Mouse (Mus musculus) granulocyte monocyte progenitor cell, adult 5-6 weeks (primary cell): ENCODE results near the gene Rpl13. TPM values are rescaled to one million over a fixed set of nuclear protein-coding genes. Genes with fewer than 3 reads are reported as not detected.

Experiments used
- ATAC-seq: replicated peaks from 2 replicates; pipeline ENCODE4 v1.8.0; 2016; ENCODE audit warnings: mild to moderate bottlenecking, moderate TSS enrichment, inconsistent platforms; ENCODE audit not compliant: poor library complexity, severe bottlenecking
- total RNA-seq, 2 experiments: library from RNA; stranded (forward) in 1 of 2; stranded (reverse) in 1 of 2; fragments of 200-712, 200-1000 nt in 1 of 2; fragments of >200 nt in 1 of 2; fragmentation: Nextera tagmentation in 1 of 2; gene quantifications; 2 replicates each; pipeline ENCODE4 v1.2.3; 2014 to 2017

Rpl13 gene
- total RNA-seq, 2 experiments from 2014 or later, result 1,716 to 2,167 TPM

DNA sequence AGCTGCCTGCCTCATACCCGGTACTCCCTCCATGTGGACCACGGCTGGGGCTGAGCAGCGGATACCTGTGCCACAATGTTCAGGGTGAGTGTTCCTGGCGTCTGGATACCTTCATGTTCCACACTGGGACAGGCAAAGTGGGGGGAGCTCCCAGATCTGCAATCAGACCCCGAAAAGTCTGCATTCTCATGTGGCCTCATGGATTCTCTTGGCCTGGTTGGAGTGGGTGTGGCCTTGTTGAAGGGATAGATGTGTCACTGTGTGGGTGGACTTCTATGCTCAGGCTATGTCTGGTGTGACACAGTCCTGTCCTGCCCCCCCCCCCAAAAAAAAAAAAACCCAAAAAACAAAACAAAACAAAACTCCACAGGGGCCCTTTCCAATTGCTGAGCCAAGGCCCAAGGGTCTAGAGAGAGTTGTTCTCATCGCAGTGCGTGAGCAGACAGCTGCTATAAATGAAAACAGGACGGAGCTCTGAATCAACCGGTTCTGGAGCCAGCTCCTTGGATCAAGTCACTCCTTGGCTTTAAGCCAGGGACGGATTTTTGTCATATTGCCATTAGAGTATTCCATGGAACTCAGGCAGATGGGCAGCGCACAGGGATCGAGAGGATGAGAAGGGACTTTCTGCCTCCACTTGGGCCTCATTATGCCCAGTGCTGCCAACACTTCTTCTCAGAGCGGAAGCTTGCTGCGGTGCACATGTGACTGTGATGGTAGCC, 39.8 kb downstream of the Rpl13 start:
- ATAC-seq, result no peak

DNA sequence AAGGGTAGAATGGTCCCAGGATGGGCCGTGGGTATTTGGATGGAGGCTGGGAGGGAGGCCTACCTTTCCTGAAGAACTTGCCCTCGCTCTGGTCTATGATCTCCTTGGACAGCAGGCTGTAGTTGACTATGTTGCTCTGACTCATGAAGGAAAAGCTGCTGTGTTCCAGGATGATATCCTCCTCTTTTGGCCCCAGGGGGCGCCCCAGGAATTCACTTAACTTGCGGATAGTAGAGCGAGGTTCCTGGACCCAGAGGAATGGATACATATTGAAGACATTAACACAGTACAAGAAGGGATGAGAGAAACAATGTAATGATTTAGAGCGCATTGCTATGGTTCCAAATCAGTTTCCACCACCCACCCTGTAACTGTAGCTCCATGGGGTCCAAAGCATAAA, 43.1 kb downstream of the Rpl13 start:
- no peak for ATAC-seq

DNA sequence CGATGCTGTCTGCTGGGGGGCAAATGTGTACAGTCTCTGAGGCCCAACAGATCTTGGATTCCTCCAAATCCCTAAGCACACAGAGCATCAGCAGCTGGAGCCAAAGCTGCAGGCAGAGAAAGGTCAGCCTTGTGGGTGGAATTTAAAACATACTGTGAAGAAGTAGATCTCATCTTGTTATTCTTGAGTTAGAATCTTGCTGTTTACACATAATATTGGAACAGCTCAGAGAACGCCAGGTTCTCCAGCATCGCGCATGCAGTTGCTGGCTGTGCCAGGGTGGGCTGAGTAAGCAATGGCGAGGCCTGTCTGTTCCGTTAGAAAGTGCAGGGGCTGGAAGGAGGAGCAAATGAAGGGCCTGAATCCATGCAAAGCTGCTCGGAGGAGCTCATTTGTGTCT, 44.2 kb downstream of the Rpl13 start:
- ATAC-seq, result no peak

DNA sequence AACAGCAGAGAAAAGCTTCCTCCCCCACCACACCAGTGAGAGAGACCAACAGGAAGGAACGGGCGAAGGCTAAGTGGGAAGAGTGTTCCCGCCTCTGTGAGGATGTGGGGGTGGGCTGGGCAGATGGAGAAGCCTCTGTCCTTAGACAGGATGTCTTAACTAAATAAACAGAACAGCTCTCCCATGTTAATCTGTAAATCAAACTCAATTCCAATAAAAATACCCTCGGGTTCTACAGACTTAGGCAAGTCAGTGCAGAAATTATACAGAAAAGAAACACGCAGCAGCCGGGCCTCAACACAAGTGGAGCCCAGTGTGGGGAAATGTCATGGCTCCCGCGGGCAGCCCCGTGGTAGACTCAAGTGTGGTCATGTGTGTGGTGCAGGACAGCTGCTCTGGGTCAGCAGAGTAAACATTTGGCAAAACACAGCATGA, 48.6 kb downstream of the Rpl13 start:
- ATAC-seq, result no peak

Other genes starting within 250 kb of the Rpl13 start
- gene Ankrd11, start 60.1 kb upstream of the Rpl13 start, total RNA-seq (2014; fragmentation: Nextera tagmentation), result 86.3 and 104 TPM in 2 replicates
- 63.3 and 63.9 TPM in 2 replicates for gene Ankrd11, start 60.1 kb upstream of the Rpl13 start, total RNA-seq (2017)
- 29.5 and 40.3 TPM in 2 replicates for gene Spg7, start 39.4 kb upstream of the Rpl13 start, total RNA-seq (2014; fragmentation: Nextera tagmentation)
- 47.3 and 65.5 TPM in 2 replicates for gene Spg7, start 39.4 kb upstream of the Rpl13 start, total RNA-seq (2017)
- not detected in 2 replicates for gene Cpne7, start 15.0 kb downstream of the Rpl13 start, total RNA-seq (2014; fragmentation: Nextera tagmentation)
- gene Cpne7, start 15.0 kb downstream of the Rpl13 start, total RNA-seq (2017), result not detected in 2 replicates
- gene Sult5a1, start 56.0 kb downstream of the Rpl13 start, total RNA-seq (2014; fragmentation: Nextera tagmentation), result not detected in 2 replicates
- gene Sult5a1, start 56.0 kb downstream of the Rpl13 start, total RNA-seq (2017), result not detected in 2 replicates
- not detected in 2 replicates for gene Dpep1, start 83.9 kb downstream of the Rpl13 start, total RNA-seq (2014; fragmentation: Nextera tagmentation)
- not detected in 2 replicates for gene Dpep1, start 83.9 kb downstream of the Rpl13 start, total RNA-seq (2017)
- gene Chmp1a, start 110.4 kb downstream of the Rpl13 start, total RNA-seq (2014; fragmentation: Nextera tagmentation), result 22.6 and 37.6 TPM in 2 replicates
- gene Chmp1a, start 110.4 kb downstream of the Rpl13 start, total RNA-seq (2017), result 28.3 and 35.4 TPM in 2 replicates
- 0.51 and 0.80 TPM in 2 replicates for gene Spata33, start 110.5 kb downstream of the Rpl13 start, total RNA-seq (2014; fragmentation: Nextera tagmentation)
- gene Spata33, start 110.5 kb downstream of the Rpl13 start, total RNA-seq (2017), result 0.36 and 0.39 TPM in 2 replicates
- gene Cdk10, start 122.5 kb downstream of the Rpl13 start, total RNA-seq (2014; fragmentation: Nextera tagmentation), result 26.7 and 54.5 TPM in 2 replicates
- gene Cdk10, start 122.5 kb downstream of the Rpl13 start, total RNA-seq (2017), result 39.4 and 39.9 TPM in 2 replicates
- 1.5 and 3.9 TPM in 2 replicates for gene Spata2l, start 133.9 kb downstream of the Rpl13 start, total RNA-seq (2014; fragmentation: Nextera tagmentation)
- gene Spata2l, start 133.9 kb downstream of the Rpl13 start, total RNA-seq (2017), result 1.0 and 4.3 TPM in 2 replicates
- 10.7 and 13.9 TPM in 2 replicates for gene Zfp276, start 151.8 kb downstream of the Rpl13 start, total RNA-seq (2014; fragmentation: Nextera tagmentation)
- 7.8 and 9.9 TPM in 2 replicates for gene Zfp276, start 151.8 kb downstream of the Rpl13 start, total RNA-seq (2017)
- gene Vps9d1, start 152.0 kb downstream of the Rpl13 start, total RNA-seq (2014; fragmentation: Nextera tagmentation), result 14.1 and 19.6 TPM in 2 replicates
- 11.9 and 20.8 TPM in 2 replicates for gene Vps9d1, start 152.0 kb downstream of the Rpl13 start, total RNA-seq (2017)
- gene Fanca, start 216.2 kb downstream of the Rpl13 start, total RNA-seq (2014; fragmentation: Nextera tagmentation), result 52.0 and 70.0 TPM in 2 replicates
- 30.2 and 39.5 TPM in 2 replicates for gene Fanca, start 216.2 kb downstream of the Rpl13 start, total RNA-seq (2017)
- not detected in 2 replicates for gene Spire2, start 230.4 kb downstream of the Rpl13 start, total RNA-seq (2014; fragmentation: Nextera tagmentation)
- 0.13 TPM in 1 of 2 replicates, not detected in the other for gene Spire2, start 230.4 kb downstream of the Rpl13 start, total RNA-seq (2017)